Mouse (Mus musculus) mesoderm, embryonic 11.5 days (tissue): ENCODE measurements around the gene Cds1.
"Not testable (repeated sequence)": the region's sequence is repeated elsewhere in the genome, so short reads cannot be mapped to it uniquely, and the experiment has no call there.

Experiments
- DNase-seq: peaks from one replicate; pipeline ENCODE4 v3.0.0-alpha.2; 2012; ENCODE audit warnings: low read depth, low spot score

Cds1 gene

DNA sequence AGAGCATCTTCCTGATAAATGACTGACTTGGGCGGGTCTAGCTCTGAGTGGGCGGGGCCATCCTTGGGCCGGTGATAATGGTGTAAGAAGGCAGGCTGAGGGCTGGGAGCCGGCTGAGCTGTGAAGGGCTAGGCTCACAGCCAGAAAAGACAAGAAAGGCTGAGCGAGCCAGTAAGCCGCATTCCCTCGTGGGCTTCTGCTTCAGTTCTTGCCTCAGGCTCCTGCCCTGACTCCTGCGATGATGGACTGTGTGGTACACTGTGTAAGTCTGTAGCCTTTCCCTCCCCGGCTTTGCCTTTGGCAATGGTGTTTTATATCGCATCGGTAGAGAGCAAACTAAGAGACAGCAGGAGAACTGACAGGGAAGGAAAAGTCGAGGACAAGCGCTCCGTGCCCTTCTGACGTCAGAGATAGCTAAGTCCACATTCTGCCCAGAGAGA is 61.6 kb downstream of the Cds1 start:
- DNase-seq = peak; percentile 61

DNA sequence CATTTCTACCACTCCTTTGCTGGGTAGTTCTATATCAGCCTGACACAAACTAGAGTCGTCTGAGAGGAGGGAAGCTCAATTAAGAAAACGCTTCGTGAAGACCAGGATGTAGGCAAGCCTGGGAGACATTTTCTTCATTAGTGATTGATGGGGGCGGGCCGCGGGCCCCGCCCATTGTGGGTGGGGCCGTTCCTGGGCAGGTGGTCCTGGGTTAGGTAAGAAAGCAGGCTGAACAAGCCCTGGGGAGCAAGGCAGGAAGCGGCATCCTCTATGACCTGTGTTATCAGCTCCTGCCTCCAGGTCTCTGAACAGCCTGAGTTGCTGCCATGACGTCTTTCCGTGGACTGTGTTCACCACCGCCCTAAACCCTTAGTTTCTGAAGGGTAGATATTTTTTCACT is 62.5 kb downstream of the Cds1 start:
- no peak for DNase-seq

DNA sequence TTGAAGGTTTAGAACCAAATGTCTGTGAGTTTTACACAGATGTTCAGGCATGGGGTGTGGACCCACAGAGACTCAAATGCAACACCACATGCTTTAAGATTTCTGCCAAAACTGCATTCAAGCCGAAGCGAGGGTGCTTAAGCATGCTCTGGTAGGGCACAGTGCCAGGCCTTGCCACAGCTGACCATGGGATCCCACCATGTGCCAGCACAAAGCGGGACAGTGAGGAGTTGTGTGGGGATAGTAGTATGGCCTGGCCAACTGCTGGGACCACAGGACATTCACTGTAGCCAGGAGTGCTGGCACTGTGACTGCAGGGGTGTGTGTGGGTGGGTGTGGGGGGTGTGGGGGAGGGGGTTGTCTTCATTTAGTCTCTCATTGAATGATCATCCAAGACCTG is 64.0 kb downstream of the Cds1 start:
- no peak for DNase-seq

DNA sequence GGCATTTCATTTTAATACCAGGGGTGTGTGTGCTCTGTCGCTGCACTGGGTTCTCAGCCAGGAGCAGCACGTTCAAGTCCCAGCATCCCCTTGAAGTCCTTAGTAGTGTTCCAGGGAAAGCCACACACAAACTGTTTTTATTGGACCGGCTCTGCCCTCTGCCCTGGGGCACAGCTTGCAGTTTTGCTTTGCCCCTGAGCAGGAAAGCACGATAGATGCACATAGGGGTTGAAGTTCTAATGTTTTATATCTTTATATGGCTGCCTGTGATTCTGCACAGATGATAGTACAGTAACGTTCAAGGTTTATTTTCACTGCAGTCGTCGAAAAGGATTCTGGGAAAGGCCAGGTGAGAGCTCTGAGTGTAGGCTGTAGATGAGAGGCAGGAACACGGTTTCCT is 65.2 kb downstream of the Cds1 start:
- DNase-seq = no peak

DNA sequence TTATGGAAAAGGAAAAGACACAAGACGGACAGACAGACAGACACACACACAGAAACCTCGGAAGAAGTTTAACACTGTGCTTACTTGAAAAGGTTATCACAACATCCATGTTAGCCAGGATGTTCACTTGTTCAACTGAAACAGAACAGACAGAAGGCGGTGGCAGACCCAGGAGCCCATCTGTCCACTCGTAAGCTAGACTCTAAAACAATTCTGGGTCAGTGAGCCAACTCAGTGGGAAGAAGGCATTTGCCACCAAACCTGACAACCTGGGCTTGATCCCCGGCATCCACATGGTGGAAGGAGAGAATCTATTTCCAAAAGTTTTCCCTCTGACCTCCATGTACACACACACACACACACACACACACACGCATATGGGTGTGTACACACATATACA is 67.1 kb downstream of the Cds1 start:
- DNase-seq = no peak

DNA sequence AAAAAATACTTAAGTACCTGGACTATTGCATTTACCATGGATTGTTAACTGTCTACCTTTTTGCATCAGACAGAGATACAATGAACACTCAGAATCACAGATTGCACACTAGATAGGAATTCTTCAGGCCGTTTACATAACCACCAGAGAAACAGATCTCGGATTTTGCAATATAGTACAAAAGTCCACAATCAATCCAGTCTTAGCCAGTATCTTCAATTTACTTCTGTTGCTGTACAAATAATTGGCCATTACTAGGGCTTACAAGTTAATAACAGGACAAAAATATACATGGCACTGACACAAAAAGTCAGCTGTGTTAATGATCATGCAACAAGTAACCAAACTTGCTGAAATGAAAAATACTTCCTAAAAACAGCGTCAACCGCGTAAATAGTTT is 68.1 kb downstream of the Cds1 start:
- DNase-seq = no peak

DNA sequence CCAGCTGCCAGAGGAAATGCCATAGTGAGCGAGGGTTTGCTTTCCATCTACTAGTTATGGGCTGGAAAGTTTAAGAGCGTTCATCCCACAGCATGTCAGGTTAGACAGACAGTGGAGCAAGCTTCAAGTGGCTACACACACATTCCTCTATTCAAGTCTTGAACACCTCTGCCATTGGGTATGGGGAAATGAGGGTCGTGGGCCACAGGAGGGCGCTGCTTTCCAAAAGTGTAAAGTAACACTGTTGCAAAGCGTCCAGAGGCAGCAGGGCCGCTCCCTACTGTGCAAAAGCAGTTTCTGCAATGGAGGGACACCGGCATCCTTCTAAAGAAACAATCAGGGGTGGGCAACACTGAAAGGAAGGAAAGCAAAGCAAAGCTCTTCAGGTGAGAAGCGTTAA is 68.9 kb downstream of the Cds1 start:
- no peak for DNase-seq

DNA sequence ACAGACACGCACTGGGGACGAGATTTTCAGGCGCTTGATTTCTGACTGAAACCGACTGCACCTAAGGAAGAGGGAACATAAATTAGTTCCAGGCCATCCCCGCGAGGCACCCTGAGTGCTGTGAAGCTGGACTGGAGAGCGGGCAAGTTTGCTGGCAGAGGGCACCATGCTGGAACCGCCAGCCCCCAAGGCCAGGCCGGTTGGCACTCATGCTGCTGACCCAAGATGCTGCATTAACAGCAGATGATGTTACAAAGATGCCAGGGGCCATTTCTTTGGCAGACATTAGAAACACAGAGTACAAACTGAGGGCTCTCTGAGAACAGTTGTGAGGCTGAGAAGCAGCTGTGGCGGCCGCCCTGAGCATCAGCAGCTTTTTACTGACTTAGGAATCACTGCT is 71.3 kb downstream of the Cds1 start:
- no peak for DNase-seq

DNA sequence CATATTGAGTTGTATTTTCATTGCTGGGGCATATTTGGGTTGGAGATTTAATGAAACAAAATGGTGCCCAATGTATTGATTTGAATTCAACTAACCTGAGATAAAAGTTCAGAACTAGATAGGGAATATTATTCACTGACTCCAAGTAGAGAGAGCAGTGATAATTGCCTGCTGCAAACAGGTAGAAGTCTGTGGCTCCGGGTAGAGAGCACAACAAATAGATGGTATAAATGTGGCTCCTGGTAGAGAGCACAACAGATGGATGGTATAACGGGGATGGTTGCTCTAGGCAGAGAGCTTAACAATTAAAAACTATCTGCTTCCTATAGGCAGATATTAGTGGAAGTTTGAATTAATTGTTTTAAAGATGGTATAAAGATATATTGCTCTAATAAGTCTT is 72.7 kb downstream of the Cds1 start:
- DNase-seq = not testable (repeated sequence)

DNA sequence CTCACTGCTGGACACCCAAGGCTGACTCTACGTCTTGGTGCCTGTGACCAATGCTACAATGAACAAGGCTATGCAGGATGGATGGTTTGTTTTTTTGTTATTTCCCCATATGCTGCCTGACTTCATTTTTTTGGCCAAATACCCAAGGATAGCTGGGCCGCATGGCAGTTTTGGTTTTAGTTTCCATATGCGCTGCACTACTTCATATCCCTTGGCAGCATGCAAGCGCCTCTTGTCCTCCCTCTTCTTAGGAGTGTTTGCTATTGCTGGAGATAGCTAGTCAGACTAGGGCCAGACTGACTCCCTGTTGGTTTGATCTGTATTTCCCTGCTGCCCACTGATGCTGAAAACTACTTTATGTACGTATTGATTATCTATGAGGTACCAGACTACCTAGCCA is 75.5 kb downstream of the Cds1 start:
- DNase-seq = no peak

DNA sequence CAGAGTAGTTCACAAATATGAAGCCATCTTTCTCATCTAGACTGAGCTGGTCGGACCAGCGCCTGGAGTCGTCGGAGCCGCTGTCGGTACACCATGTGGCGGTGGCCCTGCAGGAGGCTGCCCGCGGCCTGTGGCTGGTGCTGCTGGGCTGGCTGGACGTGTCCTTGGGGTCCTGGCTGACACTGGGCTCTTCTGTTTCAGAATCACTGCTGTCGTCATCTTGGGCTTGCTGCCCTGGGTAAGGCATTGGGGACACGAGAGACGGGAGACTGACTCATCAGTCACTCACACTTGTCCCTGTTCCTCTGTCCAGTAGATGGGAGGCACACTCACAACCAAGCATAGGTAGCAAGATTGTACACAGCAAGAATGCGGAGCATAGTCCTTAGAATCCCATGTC is 80.1 kb downstream of the Cds1 start:
- no peak for DNase-seq

DNA sequence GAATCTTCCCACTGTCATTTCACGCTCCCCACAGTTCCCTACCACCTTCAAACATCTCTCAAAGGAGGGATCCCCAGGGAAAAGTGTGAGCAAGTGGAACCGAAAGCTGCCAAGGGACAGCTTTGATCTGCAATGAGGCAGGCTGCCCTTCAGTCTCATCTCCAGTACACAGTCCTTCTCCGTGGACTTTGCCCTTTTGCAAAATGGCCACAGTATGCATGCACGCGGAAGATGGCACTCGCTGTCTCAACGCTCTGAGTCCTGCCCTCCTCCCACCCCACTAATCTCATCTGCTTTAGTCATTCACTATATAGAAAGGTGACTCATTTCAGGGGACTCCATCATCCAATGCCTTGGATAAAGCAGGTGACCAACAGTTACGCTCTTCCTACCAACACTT is 81.0 kb downstream of the Cds1 start:
- DNase-seq = no peak

DNA sequence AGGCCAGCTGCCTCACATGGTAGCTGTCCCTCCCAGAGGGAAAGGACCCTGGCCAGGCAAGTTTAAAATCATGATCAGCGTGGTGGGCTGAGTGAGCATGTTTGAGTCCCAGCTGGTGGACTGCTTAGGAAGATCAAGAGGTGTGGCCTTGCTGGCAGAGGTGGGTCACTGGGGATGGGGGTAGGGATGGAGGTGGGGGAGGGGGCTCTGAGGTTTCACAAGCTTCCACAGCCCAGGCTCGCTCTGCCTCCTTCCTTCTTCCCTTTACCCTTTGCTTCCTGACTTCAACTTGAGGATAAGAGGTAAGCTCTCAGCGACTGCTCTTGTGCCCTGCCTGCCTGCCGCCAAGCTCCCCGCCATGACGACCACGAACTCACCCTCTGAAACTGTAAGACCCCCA is 82.4 kb downstream of the Cds1 start:
- no peak for DNase-seq

DNA sequence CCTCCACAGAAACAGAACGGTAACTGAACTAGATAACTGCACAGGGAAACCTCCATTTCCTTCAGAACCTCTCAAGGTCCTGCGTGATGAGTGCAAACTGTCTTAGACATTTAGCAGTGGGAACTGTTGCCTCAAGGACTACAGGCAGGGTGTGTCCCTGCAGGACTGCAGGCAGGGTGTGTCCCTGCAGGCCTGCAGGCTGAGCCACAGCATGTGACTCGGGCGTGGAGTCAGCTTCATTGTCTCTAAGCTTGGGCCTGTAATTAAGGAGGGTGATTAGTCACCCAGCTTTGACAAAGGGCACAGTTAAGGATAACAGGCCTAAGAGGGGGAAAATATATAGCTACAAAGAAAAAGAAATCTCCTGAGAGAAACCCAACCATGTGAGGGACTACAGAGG is 82.8 kb downstream of the Cds1 start:
- no peak for DNase-seq

DNA sequence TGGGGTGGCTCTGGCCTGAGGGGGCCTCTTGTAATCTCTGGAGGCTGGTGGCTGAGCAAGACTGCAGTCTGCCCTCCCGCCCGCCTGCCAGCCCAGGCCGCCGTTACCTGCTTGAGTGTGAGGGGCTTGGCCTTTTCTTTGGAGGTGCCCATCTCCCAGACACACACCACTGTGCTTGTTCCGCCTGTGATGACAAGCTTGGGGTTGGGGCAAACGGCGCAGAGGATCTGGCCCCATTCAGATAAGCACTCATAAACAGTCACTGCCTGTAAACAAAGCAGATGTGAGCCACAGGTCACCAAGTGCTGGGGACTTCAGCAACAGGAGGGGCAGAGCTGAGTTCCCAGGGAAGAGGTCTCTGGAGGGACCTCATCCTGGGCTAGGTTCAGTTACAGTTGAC is 86.2 kb downstream of the Cds1 start:
- no peak for DNase-seq

DNA sequence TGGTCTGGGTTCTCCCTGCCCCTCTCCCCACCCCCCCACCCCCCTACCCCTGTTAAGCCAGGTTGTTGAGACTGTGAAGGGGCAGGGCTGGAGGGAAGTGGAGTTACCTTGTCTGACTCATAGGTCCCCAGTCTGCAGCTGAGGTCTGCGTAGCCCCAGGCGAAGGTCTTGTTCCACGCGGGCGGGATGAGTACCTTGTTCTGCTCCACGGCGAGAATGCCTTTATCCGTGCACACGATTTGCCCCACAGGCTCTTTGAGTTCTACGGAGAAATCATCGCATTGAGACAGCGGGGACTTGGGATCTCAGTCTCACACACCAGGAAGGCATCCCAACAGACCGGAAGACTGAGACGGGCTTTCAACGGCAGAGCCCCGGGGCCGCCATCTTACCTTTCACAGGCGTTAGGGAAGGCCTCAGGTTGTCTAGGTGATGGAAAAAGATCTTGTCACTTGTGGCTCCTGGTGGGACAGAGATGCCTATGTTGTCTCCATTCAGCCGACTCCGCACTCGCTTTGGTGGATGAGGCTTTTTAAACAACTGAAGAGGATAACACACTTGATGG is 87.3 kb downstream of the Cds1 start:
- DNase-seq = no peak

DNA sequence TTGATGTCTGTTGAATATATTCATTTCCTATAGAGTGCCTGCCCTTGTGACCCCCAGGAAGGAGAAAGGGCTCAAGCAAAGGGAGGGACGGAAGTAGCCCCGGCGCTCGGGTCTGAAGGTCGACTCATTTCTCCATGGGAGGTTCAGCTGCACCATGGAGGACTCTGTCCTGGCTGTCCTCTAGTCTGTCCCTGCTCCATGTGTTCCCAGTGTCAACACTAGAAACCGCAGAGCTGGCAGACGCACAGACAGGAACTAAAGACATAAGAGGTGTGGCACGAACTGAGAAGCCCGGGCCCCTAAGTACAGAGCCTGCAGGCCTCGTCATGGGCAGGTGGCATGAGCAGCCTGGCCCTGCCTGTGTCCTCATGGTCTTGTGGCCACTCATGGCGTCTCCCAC is 89.2 kb downstream of the Cds1 start:
- no peak for DNase-seq

DNA sequence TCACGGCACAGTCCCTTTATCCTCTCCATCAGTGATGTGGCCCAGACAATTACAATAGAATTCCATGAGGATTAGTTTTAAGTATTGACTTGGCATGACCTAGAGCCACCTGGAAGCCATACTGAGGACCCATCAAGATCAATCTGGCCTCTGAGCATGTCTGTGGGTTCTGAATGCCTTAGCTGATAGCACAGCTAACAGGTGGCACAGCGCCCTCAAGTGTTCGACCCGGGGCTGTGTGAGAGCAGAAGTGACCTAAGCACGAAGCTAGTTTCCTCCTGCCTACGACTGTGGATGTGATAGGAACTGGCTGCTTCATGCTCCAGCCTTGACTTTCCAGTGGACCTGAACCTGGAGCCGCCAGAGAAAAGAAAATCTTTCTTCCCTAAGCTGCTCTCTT is 89.7 kb downstream of the Cds1 start:
- no peak for DNase-seq

DNA sequence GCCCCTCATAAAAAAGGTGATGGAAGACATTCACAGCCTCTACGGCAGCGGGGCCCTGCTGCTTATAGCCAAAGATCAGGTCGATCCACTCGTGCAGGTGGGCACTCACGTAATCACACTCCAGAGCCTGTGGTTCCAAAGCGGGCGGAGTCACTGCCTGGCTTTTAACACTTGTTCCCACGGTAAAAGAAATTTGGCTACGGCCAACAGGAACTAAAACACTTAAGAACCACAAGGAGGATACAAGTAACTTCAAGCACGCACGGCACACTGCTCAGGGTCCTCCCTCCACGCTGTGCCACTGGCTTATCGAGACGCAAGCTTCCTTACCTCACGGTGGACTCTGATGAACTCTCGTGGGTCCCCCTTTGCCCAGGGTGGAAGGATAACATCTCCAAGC is 90.5 kb downstream of the Cds1 start:
- no peak for DNase-seq

DNA sequence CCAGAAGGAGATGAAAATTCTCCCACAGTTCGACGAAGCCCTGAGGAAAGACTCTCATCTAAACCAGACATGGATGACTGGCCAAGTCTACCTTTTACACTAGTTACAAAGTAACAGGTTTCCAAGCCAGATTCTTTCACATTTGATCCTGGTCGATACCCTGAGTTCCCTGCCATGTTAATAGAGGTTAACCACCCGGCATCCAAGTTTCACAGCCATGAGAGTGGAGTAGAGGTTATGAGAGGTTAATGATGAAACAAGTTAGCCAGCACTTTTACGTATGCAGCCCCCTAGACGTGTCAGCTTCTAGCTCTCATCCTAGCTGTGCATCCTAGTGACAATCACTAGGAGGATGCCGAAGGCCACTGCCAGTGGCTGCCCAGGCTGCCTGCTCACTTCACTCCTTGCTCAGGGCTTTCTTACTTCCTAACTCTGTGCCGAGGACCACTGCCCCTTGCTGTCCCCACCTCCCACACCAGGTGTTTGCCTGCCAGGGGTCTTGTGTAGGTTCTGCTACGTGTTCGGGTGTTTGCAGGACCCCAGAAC is 94.0 kb downstream of the Cds1 start:
- DNase-seq = no peak

DNA sequence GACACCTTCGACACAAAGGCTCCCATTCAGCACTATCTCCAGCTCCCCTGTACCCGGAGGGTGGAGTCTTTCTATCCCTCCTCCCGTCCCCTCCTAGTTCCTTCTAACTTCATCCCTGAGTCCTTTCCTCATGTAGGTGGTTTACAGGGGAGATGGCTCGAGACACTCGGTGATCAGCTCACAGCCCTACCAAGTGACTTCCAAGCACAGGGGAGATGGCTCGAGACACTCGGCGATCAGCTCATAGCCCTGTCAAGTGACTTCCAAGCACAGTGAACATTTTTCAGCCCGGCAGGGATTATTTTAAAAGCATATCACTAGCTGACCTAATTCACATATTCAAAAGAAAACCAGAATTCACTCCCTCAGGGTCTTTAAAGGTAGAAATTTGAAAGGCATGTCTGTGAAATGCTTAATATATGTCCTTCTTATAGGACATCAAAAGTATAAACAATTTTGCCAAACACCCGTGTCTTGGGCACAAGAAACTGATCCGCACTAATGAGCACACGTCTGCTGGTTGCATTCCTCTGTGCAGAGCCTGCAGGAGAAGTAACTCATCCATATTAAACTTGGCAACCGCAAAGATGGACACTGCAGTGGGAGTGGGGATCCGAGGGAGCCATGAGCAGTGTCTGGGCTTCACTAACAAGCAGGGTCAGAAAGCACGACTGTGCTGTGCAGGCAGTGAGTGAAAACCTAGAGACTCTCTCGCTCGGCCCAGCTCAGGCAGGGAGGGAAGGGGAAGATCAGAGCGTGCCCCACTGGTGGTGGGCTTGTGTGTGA is 97.0 kb downstream of the Cds1 start:
- DNase-seq = no peak

DNA sequence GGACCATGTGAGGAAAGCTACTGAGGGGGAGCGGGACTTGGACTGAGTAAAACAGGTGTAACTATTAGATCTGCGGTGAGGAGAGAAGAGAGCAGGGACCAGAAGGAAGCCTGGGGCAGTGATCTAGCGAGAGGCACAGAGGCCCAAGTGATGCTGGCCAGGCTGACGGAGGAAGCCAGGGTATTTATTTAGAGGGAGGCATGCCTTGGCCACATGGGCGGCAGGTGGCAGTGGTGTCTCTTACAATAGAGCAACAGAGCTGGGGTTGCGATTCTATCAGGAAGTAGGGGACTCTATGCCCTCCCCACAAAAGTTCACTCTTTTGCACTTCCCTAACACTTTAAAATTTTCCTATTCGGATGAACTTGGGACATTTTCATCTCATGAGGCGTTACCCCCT is 97.7 kb downstream of the Cds1 start:
- DNase-seq = no peak

DNA sequence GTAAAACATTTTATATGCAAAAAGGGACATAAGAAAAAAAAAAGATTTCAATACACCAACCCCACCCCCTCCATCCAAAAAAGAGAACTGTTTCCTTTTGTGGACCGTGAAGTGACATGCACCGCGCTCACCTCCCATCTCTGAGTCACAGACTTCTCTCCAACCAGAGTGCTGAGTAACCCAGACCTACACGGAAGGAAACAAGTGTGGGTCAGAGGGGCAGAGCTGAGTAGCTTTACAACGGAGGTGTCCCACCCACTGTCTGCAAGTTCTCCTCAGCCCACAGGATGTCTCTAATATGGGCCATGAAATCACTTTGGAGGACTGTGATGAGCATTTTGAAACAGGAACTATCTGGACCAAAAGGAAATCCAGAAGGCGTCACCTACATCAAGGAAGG is 99.0 kb downstream of the Cds1 start:
- DNase-seq = no peak

DNA sequence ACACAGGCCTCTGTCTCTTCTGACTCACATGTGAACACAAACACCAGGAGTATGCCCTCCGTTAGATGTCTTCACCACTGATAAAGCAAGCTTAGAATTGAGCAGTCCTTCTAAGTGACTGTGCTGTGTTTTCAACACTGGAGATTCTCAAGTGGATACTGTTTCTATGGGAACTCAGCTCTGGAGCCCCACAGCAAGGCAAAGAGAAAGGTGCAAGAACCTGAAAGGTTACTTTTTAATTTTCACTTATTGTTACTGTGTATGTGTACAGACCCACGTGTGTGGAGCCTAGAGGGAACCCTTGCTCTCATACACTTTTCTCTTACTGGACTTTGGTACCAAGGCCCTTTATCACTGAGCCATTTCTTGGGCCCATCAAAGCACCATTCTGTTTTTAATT is 101.8 kb downstream of the Cds1 start:
- no peak for DNase-seq
